Mouse (Mus musculus): ENCODE results near the gene Llph. TPM values are rescaled to one million over a fixed set of nuclear protein-coding genes. Genes with fewer than 3 reads are reported as not detected.
"Not testable (repeated sequence)": the region's sequence is repeated elsewhere in the genome, so short reads cannot be mapped to it uniquely, and the experiment has no call there.

Gene Llph
- 28.2 and 40.9 TPM in 2 replicates for total RNA-seq (2021)
- long read RNA-seq, transcript Llph-201 (3 exons, 1,664 nt), result major isoform, 43 of 51 reads
- long read RNA-seq, partial matches to known transcripts, result 6 of 51 reads
- long read RNA-seq, other reads (novel, unspliced or antisense), result 1 of 51 reads

- DNase-seq, result peak; percentile 88
Measured at GRCm38 (mm10) chr10:120226871-120227661, at the start of gene Llph. TSS of gene Llph (plus strand) at chr10:120227070.

- no peak for DNase-seq
Measured at GRCm38 (mm10) chr10:120182887-120183286, 44.0 kb upstream of the Llph start.

- DNase-seq, result no peak
Measured at GRCm38 (mm10) chr10:120183342-120183741, 43.5 kb upstream of the Llph start.

GRCm38 (mm10) chr10:120188513-120188912 lies 38.4 kb upstream of the Llph start:
- DNase-seq, result no peak

GRCm38 (mm10) chr10:120189276-120189675 lies 37.6 kb upstream of the Llph start:
- DNase-seq, result no peak

GRCm38 (mm10) chr10:120189782-120190181 lies 37.1 kb upstream of the Llph start:
- no peak for DNase-seq

GRCm38 (mm10) chr10:120191165-120191564 lies 35.7 kb upstream of the Llph start:
- DNase-seq, result no peak

GRCm38 (mm10) chr10:120192278-120192677 lies 34.6 kb upstream of the Llph start:
- no peak for DNase-seq

- no peak for DNase-seq
Measured at GRCm38 (mm10) chr10:120193255-120193654, 33.6 kb upstream of the Llph start.

- no peak for DNase-seq
Measured at GRCm38 (mm10) chr10:120197061-120197835, 29.6 kb upstream of the Llph start.

- DNase-seq, result peak; percentile 75
Measured at GRCm38 (mm10) chr10:120201131-120201921, 25.5 kb upstream of the Llph start, which contains the start of gene Tmbim4. TSS of gene Tmbim4 (plus strand) at chr10:120201590.

- DNase-seq, result peak; percentile 91
Measured at GRCm38 (mm10) chr10:120201961-120202402, 24.9 kb upstream of the Llph start, which contains the start of gene Irak3. TSS of gene Irak3 (minus strand) at chr10:120202130.

- no peak for DNase-seq
Measured at GRCm38 (mm10) chr10:120202467-120203250, 24.2 kb upstream of the Llph start.

- no peak for DNase-seq
Measured at GRCm38 (mm10) chr10:120204591-120205210, 22.2 kb upstream of the Llph start.

GRCm38 (mm10) chr10:120208015-120208414 lies 18.9 kb upstream of the Llph start:
- DNase-seq, result no peak

- DNase-seq, result peak; percentile 89
Measured at GRCm38 (mm10) chr10:120208575-120209538, 18.0 kb upstream of the Llph start.

- no peak for DNase-seq
Measured at GRCm38 (mm10) chr10:120209539-120209925, 17.3 kb upstream of the Llph start.

GRCm38 (mm10) chr10:120210096-120210495 lies 16.8 kb upstream of the Llph start:
- DNase-seq, result no peak

- DNase-seq, result not testable (repeated sequence)
Measured at GRCm38 (mm10) chr10:120217099-120217498, 9.8 kb upstream of the Llph start.

Data from adrenal gland, postnatal 25 days (tissue).